Mouse (Mus musculus) thymus, postnatal 25 days (tissue): Measurements from ENCODE around the gene Slc45a1.
"Not testable (repeated sequence)": the region's sequence is repeated elsewhere in the genome, so short reads cannot be mapped to it uniquely, and the experiment has no call there.

Experiments used
- DNase-seq: peaks from one replicate; pipeline ENCODE4 v3.0.0; 2022

Gene Slc45a1

DNA sequence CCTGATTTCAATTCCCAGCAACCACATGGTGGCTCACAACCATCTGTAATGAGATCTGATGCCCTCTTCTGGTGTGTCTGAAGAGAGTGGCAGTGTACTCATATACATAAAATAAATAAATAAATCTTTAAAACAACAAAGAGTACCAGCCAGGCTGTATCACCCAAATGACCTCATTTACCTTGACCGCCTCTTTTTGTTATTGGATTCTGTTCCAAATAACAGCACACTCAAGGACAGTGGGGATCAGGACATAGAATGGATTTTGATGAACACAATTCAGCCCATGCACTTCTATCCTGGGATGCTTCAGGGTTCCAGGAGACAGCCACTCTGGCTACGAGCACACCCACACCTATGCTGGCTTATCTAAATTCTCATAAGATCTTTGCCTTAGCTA, 51.5 kb downstream of the Slc45a1 start:
- DNase-seq = not testable (repeated sequence)

DNA sequence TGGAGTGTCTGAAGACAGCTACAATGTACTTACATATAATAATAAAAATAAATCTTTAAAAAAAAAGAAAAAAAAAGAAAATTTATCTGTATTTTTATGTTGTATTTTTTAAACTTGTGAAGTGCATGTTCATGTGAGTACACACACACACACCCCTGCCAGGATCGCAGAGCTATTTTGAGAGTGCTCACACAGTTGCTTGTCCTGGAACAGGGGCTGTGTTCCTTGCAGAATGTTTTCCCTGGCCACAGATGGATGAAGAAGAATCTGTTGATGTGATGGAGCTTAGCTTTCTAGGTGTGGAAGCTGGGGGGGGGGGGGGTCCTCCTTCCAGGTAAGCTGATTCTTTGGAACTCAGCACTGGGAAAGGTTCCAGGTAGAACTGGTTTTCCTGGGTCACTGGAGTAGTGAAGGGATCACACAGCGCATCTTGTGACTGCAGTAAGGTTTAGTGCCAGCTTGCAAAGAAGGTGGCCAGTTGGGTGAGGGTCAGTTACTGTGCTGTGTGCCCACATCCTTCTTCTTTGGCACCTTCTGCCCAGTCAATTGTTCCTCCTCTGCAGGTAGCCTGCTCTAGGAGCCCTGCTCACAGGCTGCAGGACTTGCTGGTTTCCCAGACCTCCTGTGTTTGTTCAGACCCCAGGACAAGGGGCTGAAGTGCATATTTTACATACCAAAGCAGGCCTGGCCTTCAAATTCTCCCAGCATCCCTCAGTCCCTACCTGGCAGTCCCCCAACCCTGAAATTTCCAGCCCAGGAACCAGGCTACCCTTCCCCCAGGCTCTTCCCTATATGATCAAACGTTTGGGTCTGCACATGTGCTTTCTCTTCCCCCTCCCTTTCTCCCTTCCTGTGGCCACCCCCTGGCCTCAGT, 52.6 kb downstream of the Slc45a1 start:
- DNase-seq = no peak

DNA sequence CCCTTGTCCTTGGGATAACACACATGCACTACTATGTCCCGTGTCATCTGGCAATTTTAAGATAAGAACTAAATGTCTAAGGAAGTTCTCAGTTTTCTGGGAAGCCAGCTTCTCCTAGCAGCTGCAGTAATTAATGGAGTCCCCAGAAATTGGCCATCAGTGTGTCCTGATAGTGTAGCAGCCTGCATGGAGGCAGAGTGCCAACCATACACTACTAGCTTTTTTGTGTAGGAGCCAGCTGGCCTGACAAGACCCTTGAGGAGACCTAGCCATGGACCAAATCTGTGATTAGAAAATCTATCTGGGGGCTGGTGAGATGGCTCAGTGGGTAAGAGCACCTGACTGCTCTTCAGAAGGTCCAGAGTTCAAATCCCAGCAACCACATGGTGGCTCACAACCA, 53.3 kb downstream of the Slc45a1 start:
- no peak for DNase-seq

DNA sequence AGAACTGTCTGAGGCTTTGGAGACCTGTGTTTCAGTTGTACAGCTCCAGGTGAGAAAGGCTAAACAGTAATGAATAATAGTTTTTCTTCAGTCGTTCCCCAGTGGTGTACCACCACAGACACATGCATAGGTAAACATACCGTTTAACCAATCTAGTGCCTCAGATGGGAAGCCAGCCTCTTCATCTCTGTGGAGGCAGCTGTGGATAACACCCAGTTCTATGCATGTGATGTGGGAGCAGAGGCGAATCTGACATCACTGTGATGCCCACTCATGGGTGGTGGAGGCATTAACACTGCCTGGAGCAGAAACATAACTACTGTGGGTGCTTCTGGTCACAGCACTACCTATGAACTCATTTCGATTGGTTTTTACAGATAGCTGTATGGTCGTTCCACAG, 56.0 kb downstream of the Slc45a1 start:
- DNase-seq = no peak

DNA sequence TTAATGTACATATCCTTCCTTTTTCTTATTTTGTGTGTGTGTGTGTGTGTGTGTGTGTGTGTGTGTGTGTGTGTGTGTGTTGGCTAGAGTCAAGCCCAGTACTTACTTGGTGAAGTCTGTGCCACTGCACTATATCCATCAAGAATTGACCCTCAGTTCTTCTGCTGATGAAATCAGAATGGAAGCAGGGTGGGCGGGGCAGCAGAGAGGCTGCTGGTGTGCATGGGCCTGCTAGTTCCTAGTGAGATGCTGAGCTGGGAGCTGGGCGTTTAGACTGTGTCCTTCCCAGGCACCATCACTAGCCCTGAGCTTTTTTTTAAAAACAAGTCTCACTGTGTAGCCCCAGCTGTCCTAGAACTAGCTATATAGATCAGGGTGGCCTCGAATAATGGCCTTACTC, 56.9 kb downstream of the Slc45a1 start:
- DNase-seq = no peak

DNA sequence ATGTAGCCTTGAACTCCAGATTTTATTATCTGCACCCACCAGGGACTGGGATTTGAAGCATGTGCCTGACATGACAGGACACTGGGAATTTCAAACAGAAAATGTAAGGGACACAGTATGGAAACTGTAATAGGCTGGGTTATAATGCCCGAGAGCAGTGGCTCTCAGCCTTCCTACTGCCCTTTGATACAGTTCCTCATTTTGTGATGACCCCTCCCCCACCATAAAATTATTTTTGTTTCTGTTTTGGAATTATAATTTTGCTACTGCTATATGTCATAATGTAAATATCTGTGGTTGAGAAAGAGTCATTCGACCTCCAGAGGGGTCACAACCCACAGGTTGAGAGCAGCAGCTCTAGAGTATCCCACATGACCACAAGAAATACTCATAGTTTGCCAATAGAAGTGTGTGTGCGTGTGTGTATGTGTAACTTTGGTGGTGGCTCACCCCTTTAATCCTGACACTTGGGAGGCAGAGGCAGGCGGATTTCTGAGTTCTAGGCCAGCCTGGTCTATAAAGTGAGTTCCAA, 57.6 kb downstream of the Slc45a1 start:
- DNase-seq = no peak

DNA sequence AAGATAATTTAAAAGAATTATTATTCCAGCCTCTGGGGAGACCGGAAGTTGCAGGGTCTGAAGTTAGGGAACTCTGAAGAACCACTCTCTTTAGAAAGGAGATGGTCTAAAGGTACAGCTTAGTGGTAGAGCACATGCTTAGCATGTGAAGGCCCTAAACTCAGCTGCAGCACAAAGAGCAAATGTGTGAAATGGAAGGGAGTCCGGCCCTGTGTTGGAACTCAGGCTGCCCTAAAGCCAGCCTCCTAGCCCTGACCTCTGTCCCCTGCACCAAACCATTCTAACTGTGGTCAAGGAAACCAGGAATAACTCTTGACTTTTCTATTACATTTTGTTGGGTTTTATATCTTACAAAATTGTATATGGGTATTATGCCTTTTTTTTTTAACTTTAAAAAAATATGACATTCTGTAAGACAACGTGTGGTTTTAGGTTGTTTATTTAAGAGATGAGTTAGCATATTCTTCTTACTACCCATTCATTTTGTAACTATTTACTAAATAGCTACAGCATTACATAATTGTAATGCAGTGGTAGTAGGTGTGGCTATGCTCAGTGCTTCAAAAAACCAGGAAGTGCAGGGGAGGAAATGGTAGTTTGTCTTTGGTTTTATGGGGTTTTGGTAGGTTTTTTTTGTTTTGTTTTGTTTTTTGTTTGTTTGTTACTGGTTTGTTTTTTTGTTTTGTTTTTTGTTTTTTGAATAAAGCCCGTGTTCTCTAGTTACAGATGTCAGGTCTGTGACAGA, 58.3 kb downstream of the Slc45a1 start:
- no peak for DNase-seq

DNA sequence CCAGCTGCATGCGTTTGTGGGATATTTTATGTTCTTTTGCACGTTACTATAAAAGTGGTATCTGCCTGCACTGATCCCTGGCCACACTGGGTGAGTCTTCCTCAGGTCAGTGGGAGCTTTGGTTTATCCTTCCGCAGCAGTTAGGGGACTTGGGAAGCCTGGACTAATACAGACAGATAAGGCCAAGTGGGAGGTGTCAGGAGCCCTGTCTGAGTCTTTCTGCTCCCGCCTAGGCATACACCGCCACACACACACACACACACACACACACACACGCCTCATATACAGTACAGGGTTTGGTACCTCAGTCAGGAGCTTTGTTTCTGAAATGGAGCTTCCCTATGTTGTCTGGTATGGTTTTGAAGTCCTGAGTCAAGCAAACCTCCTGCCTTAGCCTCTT, 59.9 kb downstream of the Slc45a1 start:
- DNase-seq = no peak

DNA sequence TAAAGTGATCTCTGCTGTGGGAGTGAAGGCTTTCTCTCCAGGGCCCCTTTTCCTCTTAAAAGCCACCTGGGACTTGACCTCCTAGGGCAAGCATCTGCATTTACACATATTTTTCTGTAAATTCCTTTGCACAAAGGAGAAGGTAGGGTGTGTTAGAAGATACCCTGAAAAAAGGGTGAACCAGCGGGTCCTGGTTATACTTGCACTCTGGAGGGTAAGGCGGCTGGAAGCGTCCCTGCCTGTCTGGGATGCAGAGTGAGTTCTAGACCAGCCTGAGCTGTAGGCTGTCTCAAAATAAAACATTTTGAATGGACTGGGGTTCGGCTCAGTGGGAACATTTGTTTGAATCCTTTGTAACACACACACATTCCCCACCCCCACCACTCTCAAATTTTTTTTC, 60.4 kb downstream of the Slc45a1 start:
- no peak for DNase-seq

DNA sequence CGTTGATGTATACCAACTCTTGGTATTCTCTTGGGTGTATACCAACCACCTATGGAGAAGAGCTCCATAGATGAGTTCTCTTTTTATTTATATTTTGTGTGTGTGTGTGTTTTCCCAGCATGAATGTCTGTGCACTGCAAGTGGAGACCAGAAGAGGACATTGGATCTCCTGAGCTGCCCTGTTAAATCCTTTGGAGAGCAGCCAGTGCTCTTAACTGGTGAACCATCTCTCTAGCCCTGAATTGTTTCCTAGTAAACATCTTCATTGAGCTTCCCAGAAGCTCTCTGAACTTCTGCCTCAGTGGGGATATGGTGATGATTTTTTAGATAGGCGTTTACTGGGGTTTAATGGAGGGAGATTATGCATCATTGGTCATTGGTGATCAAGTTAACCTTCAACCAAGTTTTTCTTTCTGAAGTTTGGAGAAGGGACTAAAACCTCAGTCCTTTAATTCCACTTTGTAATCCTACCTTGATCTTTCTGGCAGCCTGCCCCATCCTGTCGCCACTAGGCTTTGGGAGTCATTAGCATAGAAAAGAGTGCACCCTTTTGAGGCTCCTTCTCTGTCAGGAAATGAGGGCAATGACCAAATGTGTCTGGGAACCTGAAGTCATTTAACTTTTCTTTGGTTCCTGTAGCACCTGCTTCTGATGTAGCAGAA, 61.2 kb downstream of the Slc45a1 start:
- DNase-seq = no peak

DNA sequence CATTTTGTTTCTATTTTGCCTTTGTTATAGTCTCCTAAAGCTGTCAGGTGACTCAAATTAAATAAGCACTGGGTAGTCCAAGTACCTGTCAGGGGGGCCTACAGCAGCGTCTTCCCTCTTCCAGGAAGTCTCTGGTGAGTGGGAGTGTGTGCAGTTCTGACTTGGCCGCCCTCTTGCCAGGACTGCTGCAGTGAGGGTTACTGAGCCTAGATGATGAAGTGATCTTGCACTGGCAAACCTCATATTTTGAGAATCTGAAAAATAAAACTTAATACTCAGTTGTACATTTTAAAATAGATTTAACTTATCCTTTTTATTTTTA, 63.7 kb downstream of the Slc45a1 start:
- DNase-seq = no peak

DNA sequence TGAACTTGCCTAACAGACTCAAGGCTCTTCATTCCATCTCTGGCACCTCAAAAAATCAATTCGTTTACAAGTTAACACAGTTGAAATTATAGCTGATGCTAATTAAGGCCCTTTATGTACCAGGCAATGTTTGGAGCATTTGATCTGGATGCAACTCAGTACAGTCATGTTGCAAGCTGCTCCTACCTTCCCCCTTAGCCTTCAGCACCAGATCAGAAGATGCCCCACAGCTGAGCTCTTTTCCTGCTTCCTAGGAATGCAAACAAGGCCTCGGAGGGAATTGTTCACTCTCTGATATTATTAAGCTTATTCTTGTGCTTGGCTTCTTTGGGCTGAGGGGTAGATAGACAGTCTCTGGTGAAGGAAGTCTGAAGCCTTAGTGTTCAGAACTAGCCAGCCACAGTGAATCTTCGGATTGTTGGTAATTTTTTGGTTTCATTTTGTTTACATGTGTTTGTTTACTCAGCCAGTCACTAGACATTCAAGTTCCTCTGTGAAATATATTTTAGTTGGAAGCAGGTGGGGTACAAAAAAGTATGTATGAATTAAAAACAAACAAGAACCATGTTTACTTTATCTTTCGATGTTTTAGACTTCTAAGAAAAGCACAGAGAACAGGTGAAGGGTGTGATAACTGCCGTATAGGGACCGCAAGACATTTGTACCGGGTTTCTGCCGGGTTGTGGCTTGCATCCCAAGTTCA, 64.2 kb downstream of the Slc45a1 start:
- DNase-seq = no peak

DNA sequence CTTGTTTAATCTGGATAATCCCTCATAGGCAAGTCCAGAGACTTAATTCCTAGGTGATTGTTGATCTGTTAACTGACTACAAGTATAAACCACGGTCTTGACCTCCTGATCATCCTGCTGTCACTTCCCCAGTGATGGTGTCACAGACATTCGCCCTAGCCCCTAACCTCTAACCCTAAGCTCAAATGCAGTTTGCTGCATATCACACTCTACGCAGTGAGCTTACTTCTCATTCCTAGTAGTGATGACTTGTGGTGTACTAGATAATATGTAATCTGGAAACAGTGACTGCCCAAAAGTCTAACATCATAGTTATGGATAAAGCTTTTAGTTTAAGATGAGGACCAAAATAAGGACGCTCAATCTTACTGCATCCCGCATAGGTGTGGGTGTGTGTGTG, 65.7 kb downstream of the Slc45a1 start:
- DNase-seq = no peak

DNA sequence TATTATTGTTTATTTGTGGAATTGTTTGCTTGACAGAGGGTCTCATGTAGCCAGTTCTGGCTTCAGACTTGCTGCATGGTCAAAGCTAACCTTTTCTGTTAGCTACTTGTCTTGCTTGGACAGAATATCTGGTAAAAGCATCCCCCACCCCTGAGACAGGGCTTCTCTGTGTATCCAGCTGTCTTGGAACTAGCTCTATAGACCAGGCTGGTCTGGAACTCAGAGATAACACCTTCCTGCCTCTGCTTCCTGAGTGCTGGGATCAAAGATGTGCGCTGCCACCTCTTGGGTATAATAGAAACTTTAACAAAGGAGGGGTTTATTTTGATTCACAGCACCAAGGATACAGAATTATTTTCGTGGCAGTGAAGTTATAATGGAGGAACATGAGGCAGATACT, 66.2 kb downstream of the Slc45a1 start:
- no peak for DNase-seq

DNA sequence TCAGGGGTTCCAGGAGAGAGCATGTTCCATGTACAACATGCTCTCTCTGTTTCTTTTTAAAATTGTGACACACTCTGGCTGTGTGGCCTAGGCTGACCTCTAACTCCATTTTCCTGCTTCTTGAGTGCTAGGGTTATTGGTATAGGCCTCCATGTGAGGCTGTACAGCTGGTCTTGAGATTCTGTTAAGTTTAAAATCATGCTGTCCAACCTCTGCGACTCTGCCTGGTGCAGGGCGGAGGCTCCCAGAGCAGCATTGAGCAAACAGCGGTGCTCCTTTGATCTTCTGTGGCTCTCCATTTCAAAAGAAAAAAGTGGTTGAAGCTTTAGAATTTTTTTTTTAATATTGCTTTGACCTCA, 68.2 kb downstream of the Slc45a1 start:
- DNase-seq = no peak

DNA sequence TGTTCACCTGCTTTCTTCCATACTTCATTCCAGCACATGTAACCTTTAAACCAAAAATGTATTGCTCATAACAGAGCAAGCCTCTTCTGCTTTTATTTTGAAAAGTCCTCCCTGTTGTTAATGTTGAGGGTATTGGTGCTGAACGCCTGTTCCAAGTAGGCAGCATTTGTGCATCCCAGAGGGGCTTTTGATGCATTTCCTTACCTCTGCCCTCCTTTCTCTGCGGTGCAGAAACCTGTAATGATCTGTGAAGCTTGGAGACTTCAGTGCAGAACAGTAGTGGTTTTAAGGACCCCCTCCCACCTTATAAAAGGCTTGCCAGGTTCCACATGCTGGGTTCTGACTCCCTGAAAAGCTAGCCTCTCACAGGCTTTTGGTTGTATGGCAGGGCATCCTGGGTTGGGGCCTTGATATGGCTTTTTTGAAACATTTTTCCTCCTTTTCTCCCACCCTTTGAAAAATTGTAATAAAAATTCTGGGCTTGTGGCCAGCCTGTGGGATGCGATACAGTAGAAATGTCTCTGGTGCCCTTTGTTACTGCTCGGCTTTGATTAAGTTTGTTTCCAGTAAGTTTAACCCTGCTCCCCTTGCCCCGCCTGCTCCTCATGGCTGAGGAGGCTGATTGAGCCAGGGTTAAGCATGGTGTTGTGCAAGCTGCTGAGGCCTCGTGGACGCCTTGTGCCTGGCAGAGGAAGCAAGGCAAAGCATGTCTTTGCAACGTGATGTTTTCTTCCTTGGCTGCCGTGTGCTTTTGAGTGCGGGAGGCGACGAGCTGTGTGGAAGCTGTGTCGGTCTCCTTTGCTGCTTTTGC, 68.8 kb downstream of the Slc45a1 start:
- DNase-seq = no peak

DNA sequence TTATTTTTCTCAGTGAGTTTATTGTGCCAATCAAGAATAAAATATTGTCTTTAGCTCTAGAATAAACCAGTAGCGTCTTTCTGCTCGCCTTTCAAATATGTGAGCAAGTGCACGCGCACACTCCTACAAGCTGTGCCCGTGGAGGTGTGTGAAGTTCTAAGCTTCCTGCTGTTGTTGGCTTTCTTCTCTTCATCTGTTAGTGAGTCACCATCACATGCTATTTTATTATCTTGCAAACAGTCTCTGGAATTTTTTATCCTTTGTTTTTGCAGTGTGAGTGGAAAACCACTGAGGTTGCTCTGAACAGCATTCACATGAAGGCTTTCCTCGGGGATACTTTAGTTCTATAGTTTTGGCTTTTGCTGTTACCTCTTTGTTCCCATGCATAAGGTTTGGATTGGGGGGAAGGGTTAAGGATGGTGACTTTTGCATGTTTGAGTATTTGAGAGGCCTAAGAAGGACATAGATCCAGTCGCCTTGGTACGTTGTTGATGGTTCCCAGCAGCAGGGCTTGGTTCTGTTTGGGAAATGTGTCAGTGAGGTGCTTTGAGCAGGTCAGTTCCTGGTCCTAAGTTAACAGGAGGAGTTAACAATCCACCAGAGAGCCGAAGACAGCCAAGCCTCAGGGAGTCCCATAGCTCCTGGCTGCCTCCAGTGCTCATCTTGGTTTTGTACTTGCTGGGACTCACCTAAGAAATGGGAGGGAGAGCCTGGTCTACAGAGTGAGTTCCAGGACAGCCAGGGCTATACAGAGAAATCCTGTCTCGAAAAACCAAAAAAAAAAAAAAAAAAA, 69.8 kb downstream of the Slc45a1 start:
- DNase-seq = no peak
